Mouse (Mus musculus) neural tube, embryonic 14.5 days (tissue): ENCODE measurements at regions not wholly inside any gene's neighbourhood (a gene's known extent, or its start where the extent isn't known, plus 50 kb on each side); places are given as distances from the start of the nearest gene placed in this dataset.
A peak's percentile ranks its signal among the peaks of the same experiment; 100 is the strongest.

Experiments
- ATAC-seq: fragments of 200-750 bp; cut with Nextera tagmentation; 2 replicates; pipeline ENCODE4 v1.8.0; 2017; ENCODE audit warnings: low read depth, mild to moderate bottlenecking, moderate TSS enrichment, moderate library complexity
- H3K27ac ChIP-seq: fragments of 300-500 bp; sonication (generic); 2 replicates; pipeline ENCODE4 v1.5.1; 2014; ENCODE audit warnings: low read depth, mild to moderate bottlenecking, control low read depth, low read length, moderate library complexity, mixed read lengths
- H3K27me3 ChIP-seq: fragments of 300-500 bp; sonication (generic); 2 replicates; pipeline ENCODE4 v1.6.1; 2014; ENCODE audit warnings: low read length; ENCODE audit not compliant: control insufficient read depth, insufficient read depth
- H3K36me3 ChIP-seq: fragments of 300-500 bp; sonication (generic); 2 replicates; pipeline ENCODE4 v1.6.1; 2014; ENCODE audit warnings: low read length, mixed read lengths; ENCODE audit not compliant: control insufficient read depth, insufficient read depth
- H3K4me1 ChIP-seq: fragments of 300-500 bp; sonication (generic); 2 replicates; pipeline ENCODE4 v1.6.1; 2014; ENCODE audit warnings: low read length; ENCODE audit not compliant: control insufficient read depth, insufficient read depth
- H3K4me2 ChIP-seq: fragments of 300-500 bp; sonication (generic); 2 replicates; pipeline ENCODE4 v1.6.1; 2014; ENCODE audit warnings: mild to moderate bottlenecking, low read depth, low read length, control low read depth
- H3K4me3 ChIP-seq: fragments of 300-500 bp; sonication (generic); 2 replicates; pipeline ENCODE4 v1.5.1; 2014; ENCODE audit warnings: low read depth, low read length, control low read depth, mixed read lengths
- H3K9ac ChIP-seq: fragments of 300-500 bp; sonication (generic); replicated peaks from 2 replicates; pipeline ENCODE4 v1.6.1; 2014; ENCODE audit warnings: low read depth, mild to moderate bottlenecking, control low read depth, low read length, mixed read lengths
- H3K9me3 ChIP-seq: fragments of 300-500 bp; sonication (generic); 2 replicates; pipeline ENCODE4 v1.6.1; 2016; ENCODE audit warnings: low read length; ENCODE audit not compliant: control insufficient read depth
- WGBS: fragments of 180-500 bp; shearing (Covaris S2); extraction: QIAGEN DNeasy Blood & Tissue Kit; methylation state at CpG from one replicate; pipeline ENCODE4 v1.1.7; 2014; 5-methylcytosine and 5-hydroxymethylcytosine counted together

DNA sequence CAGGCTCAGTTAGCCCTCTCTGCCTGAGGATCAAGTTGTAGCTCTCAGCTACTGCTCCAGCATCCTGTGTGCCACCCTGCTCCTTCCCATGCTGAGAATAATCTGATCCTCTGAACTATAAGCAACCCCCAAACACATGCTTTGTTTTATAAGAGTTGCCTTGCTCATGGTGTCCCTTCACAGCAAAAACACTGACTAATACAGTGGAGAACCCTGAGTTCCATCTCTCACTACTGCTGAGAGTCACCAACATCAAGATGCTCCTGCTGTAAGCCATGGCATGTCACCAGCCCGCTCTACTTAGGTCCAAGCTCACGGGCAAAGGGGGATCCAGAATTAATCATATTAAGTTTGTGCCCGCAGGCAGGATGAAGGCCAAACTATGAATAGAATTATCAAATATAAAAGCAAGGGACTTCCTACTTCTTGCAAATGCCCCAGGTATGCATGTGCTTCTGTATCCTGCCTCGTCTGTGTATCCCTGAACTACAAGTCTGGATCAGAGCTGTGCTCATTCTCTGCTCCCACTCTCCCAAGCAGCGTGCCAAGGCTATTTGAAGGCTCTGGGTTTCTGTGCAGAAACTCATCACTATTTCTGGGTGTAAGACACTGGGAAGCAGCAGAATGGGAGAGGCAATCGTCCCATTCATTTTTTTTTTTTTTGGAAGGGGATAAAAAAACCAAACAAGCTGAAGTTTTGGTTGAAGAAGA is 243.7 kb upstream of the Pfn2 start:
- 90% methylated on average over 6 of the region's 6 CpGs for WGBS
- ATAC-seq = no peak
- no peaks in the 10 kb centered on the region for H3K9me3 ChIP-seq
- H3K27ac ChIP-seq = no peak overlapping the region
- no peak overlapping the region for H3K4me2 ChIP-seq
- no peaks in the 10 kb centered on the region for H3K36me3 ChIP-seq
- H3K9ac ChIP-seq = no peak overlapping the region
- no peaks in the 10 kb centered on the region for H3K4me1 ChIP-seq
- H3K27me3 ChIP-seq = no peaks in the 10 kb centered on the region
- no peak overlapping the region for H3K4me3 ChIP-seq

DNA sequence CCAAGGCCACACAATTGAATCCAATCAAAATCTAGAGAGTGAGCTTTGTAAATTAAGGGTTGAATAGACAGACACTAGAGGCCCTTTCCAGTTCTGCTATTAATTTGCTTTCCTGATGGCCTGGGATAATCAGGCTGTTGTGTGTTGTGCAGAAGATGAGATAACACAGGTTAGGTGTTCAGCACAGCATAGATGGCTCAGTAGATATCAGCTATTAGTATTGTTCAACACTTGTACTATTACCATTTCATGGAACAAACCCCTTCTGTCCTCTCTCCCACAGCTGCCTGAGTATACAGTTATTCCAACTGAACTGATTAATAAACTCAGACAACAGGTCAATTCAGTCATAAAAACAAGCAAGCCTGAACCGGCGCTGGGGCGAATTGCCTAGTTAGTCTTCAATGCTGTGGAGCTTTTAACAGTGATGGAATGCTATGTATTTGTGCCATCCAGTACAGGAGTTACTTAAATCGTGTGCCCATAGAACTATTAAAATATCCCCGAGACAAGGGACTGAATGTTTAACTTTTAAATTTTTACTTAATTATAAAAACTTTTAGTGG is 263.1 kb upstream of the Pfn2 start:
- no peak for ATAC-seq
- Histone ChIP-seq H3K4me2 (no peak overlapping the region), H3K27ac (no peak overlapping the region), H3K36me3 (no peaks in the 10 kb centered on the region), H3K9me3 (no peaks in the 10 kb centered on the region), H3K4me1 (no peaks in the 10 kb centered on the region), H3K4me3 (no peak overlapping the region), H3K27me3 (no peaks in the 10 kb centered on the region), H3K9ac (no peak overlapping the region)
- 77% methylated on average over 5 of the region's 5 CpGs for WGBS

DNA sequence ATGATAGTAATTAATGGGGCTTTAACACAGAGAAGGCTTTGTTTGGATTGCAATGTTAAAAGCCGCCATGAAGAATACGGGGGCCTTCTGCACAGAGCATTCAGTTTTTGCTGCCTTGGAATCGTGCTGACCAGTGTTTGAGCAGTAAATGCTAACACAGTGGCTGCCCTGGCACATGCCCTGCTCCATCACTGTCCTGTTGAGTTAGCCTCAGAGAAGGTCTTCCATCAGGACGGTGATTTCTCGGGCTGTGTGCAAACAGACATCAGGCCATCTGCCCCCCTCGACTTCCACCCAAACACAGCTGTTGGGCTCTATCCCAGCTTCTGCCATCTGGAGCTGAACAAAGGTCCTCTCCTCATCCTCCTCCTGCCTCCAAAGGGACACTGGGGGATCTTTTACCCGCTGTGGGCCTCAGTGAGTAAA is 264.6 kb upstream of the Pfn2 start:
- Histone ChIP-seq H3K36me3 (no peaks in the 10 kb centered on the region), H3K9ac (no peak overlapping the region), H3K9me3 (no peaks in the 10 kb centered on the region), H3K4me3 (no peak overlapping the region), H3K4me1 (no peaks in the 10 kb centered on the region), H3K27me3 (no peaks in the 10 kb centered on the region), H3K27ac (no peak overlapping the region), H3K4me2 (no peak overlapping the region)
- 16% methylated on average over 7 of the region's 7 CpGs for WGBS
- peak; percentile 54 for ATAC-seq

DNA sequence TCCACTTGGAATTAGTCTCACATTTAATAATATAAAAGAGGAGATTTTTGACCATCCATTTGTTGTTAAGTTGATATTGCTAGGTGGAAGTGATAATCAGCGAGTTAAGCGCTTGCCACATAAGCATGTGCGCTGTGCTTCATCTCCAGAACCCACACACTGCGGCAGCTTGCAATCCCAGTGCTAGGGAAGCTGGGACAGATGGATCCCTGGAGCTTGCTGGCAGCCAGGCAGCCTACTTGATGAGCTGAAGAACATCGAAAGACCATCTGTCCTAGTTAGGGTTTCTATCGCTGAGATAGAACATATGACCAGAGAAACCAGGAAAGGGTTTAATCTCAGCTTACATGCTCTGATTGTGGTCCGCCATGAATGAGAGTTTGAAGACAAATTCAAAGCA is 266.1 kb upstream of the Pfn2 start:
- Histone ChIP-seq H3K27me3 (no peaks in the 10 kb centered on the region), H3K4me1 (no peaks in the 10 kb centered on the region), H3K36me3 (no peaks in the 10 kb centered on the region), H3K4me2 (no peak overlapping the region), H3K9me3 (no peaks in the 10 kb centered on the region), H3K4me3 (no peak overlapping the region), H3K9ac (no peak overlapping the region), H3K27ac (no peak overlapping the region)
- 97% methylated on average over 7 of the region's 7 CpGs for WGBS
- ATAC-seq = no peak

DNA sequence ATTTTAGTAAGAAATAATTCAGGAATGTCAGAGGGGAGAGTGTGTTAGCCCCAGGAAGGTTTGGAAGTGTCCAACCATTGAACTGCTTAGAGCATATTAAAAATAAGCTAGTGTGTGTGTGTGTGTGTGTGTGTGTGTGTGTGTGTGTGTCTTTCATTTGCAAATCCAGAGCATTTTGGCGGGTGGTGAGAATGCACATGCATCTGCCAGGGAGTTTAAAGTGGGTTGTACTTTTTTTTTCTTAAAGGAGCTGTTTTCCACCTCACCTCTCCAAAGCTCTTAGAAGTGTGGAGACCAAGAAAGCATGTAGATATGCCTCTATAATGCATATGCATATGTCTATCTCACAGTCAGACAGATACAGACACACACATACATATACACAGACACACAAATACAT is 267.6 kb upstream of the Pfn2 start:
- Histone ChIP-seq H3K9ac (no peak overlapping the region), H3K36me3 (no peaks in the 10 kb centered on the region), H3K4me2 (no peak overlapping the region), H3K9me3 (no peaks in the 10 kb centered on the region), H3K27me3 (no peaks in the 10 kb centered on the region), H3K27ac (no peak overlapping the region), H3K4me1 (no peaks in the 10 kb centered on the region), H3K4me3 (no peak overlapping the region)
- no peak for ATAC-seq
- WGBS = 94% methylated on average over 1 of the region's 1 CpGs

DNA sequence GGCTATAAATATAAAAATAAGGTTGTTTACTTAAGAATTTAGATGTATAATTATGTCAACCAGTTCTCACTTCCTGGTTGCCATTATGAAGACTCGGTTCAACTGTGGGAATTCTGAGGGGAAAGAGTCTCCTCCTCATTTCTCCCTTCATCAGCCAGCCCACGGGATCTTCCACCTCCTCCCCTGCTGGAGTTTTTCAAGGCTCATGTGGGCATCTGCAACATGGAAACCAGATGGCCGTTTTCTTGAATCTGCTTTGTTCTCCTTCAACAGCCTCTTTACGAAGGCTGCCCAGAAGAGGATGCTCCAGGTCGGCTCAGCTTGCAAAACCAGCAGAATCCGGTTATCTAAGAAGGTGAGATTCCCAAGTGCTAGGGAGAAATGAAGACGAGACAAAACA is 269.0 kb upstream of the Pfn2 start:
- Histone ChIP-seq H3K27ac (no peak overlapping the region), H3K4me3 (no peak overlapping the region), H3K4me2 (no peak overlapping the region), H3K9me3 (no peaks in the 10 kb centered on the region), H3K9ac (no peak overlapping the region), H3K36me3 (no peaks in the 10 kb centered on the region), H3K4me1 (no peaks in the 10 kb centered on the region), H3K27me3 (no peaks in the 10 kb centered on the region)
- no peak for ATAC-seq
- WGBS = 85% methylated on average over 7 of the region's 7 CpGs

GRCm38 (mm10) chr3:58120051-58120450 is 272.2 kb upstream of the Pfn2 start:
- Histone ChIP-seq H3K27me3 (no peaks in the 10 kb centered on the region), H3K9ac (no peak overlapping the region), H3K4me1 (no peaks in the 10 kb centered on the region), H3K4me3 (no peak overlapping the region), H3K36me3 (no peaks in the 10 kb centered on the region), H3K27ac (no peak overlapping the region), H3K9me3 (no peaks in the 10 kb centered on the region), H3K4me2 (no peak overlapping the region)
- 45% methylated on average over 3 of the region's 3 CpGs for WGBS
- ATAC-seq = no peak

GRCm38 (mm10) chr3:58122456-58123359 is 274.8 kb upstream of the Pfn2 start:
- Histone ChIP-seq H3K27ac (no peak overlapping the region), H3K4me1 (no peaks in the 10 kb centered on the region), H3K4me2 (no peak overlapping the region), H3K36me3 (no peaks in the 10 kb centered on the region), H3K9ac (no peak overlapping the region), H3K4me3 (no peak overlapping the region), H3K9me3 (no peaks in the 10 kb centered on the region), H3K27me3 (no peaks in the 10 kb centered on the region)
- WGBS = 48% methylated on average over 19 of the region's 19 CpGs
- peak; percentile 94 for ATAC-seq
